Mouse (Mus musculus) neural tube, embryonic 15.5 days (tissue): ENCODE data around the gene Bicc1. TPM values are rescaled to one million over a fixed set of nuclear protein-coding genes. Genes with fewer than 3 reads are reported as not detected.
A peak's percentile ranks its signal among the peaks of the same experiment; 100 is the strongest.

Experiments
- ATAC-seq: fragments of 200-750 bp; cut with Nextera tagmentation; 2 replicates; pipeline ENCODE4 v1.8.0; 2017; ENCODE audit warnings: mild to moderate bottlenecking, moderate TSS enrichment, moderate library complexity; ENCODE audit not compliant: low FRiP score
- H3K27ac ChIP-seq: fragments of 300-500 bp; sonication (generic); replicated peaks from 2 replicates; pipeline ENCODE4 v1.5.1; 2015; ENCODE audit warnings: mild to moderate bottlenecking, inconsistent platforms
- H3K27me3 ChIP-seq: fragments of 300-500 bp; sonication (generic); replicated peaks from 2 replicates; pipeline ENCODE4 v1.6.1; 2015; ENCODE audit warnings: inconsistent platforms
- H3K36me3 ChIP-seq: fragments of 300-500 bp; sonication (generic); 2 replicates; pipeline ENCODE4 v1.6.1; 2015; ENCODE audit warnings: inconsistent platforms
- H3K4me1 ChIP-seq: fragments of 300-500 bp; sonication (generic); 2 replicates; pipeline ENCODE4 v1.6.1; 2015; ENCODE audit warnings: inconsistent platforms
- H3K4me2 ChIP-seq: fragments of 300-500 bp; sonication (generic); 2 replicates; pipeline ENCODE4 v1.6.1; 2015; ENCODE audit warnings: inconsistent platforms, mild to moderate bottlenecking, moderate library complexity
- H3K4me3 ChIP-seq: fragments of 300-500 bp; sonication (generic); replicated peaks from 2 replicates; pipeline ENCODE4 v1.5.1; 2015; ENCODE audit warnings: mild to moderate bottlenecking, inconsistent platforms
- H3K9ac ChIP-seq: fragments of 300-500 bp; sonication (generic); replicated peaks from 2 replicates; pipeline ENCODE4 v1.6.1; 2015; ENCODE audit warnings: mild to moderate bottlenecking, inconsistent platforms
- H3K9me3 ChIP-seq: fragments of 300-500 bp; sonication (generic); replicated peaks from 2 replicates; pipeline ENCODE4 v1.6.1; 2016; ENCODE audit warnings: inconsistent platforms
- WGBS: fragments of 180-500 bp; shearing (Covaris S2); methylation state at CpG from one replicate; pipeline ENCODE4 v1.1.7; 2015; ENCODE audit warnings: mixed read lengths; 5-methylcytosine and 5-hydroxymethylcytosine counted together
- polyA plus RNA-seq: library from polyadenylated mRNA; unstranded; fragments of >200 nt; fragmentation: Nextera tagmentation; extraction: Ambion mirVana; gene quantifications from 2 replicates; pipeline ENCODE4 v1.2.1, GENCODE M21; 2015

The Bicc1 gene
- polyA plus RNA-seq, 1 experiment from 2014 or later = 5.8 TPM

DNA sequence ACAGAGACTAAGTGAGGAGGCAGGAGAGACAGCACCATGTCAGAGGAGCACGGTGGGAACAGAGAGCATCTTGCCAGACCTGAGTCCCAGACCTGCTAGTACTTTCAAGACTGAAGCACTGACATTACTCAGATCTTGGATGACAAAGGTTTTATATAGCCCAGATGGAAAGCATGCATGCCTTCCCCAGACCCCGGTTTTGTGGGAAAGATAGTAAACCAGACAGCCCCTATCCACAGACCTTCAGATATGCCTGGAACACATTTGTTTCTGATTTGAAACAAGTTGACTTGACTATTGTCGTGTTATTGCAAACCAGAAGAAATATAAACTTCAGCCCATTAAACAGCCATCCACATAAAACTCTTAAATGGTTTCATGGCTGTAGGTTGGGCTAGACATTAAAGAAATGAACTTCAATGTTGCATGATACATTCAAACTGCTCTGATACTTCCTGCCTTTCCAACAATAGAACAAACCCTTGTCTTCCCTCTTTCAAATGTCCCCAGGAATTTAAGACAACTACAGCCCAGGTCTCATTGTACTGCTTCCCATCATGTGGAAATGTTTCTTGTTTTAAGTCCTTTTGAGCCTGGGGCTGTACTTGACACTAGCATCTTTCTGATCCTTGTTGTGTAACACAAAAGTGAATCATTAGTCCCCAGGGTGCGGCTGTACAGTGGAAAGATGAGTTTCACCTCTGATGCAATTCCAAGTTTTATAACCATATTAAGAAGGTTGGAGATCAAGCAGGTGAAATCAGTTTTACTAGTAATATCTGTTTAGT lies 72.7 kb downstream of the Bicc1 start:
- H3K27me3 ChIP-seq = no peaks in the 10 kb centered on the region
- no peaks in the 10 kb centered on the region for H3K36me3 ChIP-seq
- no peak overlapping the region for H3K4me2 ChIP-seq
- 88% methylated on average over 4 of the region's 4 CpGs for WGBS
- H3K27ac ChIP-seq = no peak overlapping the region
- ATAC-seq = no peak
- H3K9ac ChIP-seq = no peak overlapping the region
- H3K9me3 ChIP-seq = no peaks in the 10 kb centered on the region
- H3K4me1 ChIP-seq = no peaks in the 10 kb centered on the region
- no peak overlapping the region for H3K4me3 ChIP-seq

GRCm38 (mm10) chr10:71082986-71083385 lies 76.5 kb downstream of the Bicc1 start:
- no peaks in the 10 kb centered on the region for H3K27me3 ChIP-seq
- no peaks in the 10 kb centered on the region for H3K9me3 ChIP-seq
- no peak overlapping the region for H3K9ac ChIP-seq
- H3K4me1 ChIP-seq = no peaks in the 10 kb centered on the region
- no peak for ATAC-seq
- H3K4me3 ChIP-seq = no peak overlapping the region
- no peak overlapping the region for H3K4me2 ChIP-seq
- WGBS = 92% methylated on average over 6 of the region's 6 CpGs
- H3K27ac ChIP-seq = no peak overlapping the region
- H3K36me3 ChIP-seq = no peaks in the 10 kb centered on the region

DNA sequence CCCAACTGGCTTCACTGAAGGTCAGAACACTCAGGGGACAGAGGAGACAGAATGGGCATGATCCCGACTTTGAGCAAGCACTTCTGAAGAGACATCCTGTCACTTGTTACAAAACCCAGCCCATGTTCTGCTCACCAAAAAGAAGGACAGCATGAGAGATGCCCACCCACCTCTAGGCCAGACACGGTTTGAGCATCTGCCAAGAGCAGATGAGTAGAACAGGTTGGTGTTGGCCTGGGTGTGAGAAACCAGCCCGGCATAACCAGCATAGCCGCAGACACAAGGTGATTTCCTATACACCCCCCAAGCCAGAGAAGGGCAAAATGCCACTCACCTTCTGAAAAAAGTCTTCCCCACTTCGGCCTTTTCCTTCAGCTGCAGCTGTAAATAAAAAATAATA lies 80.6 kb downstream of the Bicc1 start:
- ATAC-seq = no peak
- Histone ChIP-seq H3K27me3 (no peaks in the 10 kb centered on the region), H3K4me3 (no peak overlapping the region), H3K4me1 (no peaks in the 10 kb centered on the region), H3K9me3 (no peaks in the 10 kb centered on the region), H3K9ac (no peak overlapping the region), H3K36me3 (no peaks in the 10 kb centered on the region), H3K4me2 (no peak overlapping the region), H3K27ac (no peak overlapping the region)
- 92% methylated on average over 5 of the region's 5 CpGs for WGBS

DNA sequence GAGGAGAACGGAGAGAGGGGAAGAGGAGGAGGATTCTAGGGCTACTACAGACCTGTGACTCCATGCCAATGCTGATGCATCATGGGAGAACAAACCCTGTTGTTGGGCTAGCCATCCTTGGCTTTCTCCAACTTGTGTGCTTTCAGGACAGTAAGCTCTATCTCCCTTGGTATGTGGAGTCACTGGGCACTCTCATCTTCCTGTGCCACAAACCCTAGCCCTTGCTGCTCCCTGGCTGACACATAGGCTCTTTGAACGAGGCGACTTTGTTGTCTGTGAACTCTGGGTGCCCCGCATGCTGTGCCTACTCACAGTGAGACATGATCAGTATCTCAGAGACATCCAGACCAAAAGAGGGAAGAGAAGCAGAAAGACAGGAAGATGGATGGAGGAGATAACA lies 94.5 kb downstream of the Bicc1 start:
- 85% methylated on average over 4 of the region's 4 CpGs for WGBS
- no peaks in the 10 kb centered on the region for H3K36me3 ChIP-seq
- ATAC-seq = no peak

DNA sequence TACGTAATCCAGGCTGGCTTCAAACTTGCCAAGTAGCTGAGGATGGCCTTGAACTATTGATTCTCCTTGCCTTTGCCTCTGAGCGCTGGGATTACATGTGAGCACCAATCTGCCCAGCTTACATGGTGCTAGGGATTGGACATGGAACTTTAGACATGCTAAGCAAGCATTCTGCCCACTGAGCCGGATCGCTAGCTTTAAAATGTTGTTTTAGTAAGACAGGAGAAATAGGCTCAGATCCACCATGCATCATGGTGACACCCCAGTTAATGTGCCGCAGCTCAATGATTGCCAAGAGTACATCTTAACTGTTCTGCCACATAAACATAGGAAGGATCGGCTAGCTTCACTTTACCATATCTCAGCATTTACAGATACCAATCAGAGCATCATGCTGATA lies 94.9 kb downstream of the Bicc1 start:
- no peak for ATAC-seq
- no peaks in the 10 kb centered on the region for H3K9me3 ChIP-seq
- H3K9ac ChIP-seq = no peak overlapping the region
- H3K4me1 ChIP-seq = no peaks in the 10 kb centered on the region
- no peak overlapping the region for H3K4me2 ChIP-seq
- no peaks in the 10 kb centered on the region for H3K27me3 ChIP-seq
- no peak overlapping the region for H3K4me3 ChIP-seq
- 93% methylated on average over 6 of the region's 6 CpGs for WGBS
- no peaks in the 10 kb centered on the region for H3K36me3 ChIP-seq
- no peak overlapping the region for H3K27ac ChIP-seq

More for the DNA sequence above, 94.5 kb downstream of the Bicc1 start:
- Histone ChIP-seq H3K4me2 (no peak overlapping the region), H3K9ac (no peak overlapping the region), H3K9me3 (no peaks in the 10 kb centered on the region), H3K4me3 (no peak overlapping the region), H3K27ac (no peak overlapping the region), H3K27me3 (no peaks in the 10 kb centered on the region), H3K4me1 (no peaks in the 10 kb centered on the region)

- no peak overlapping the region for H3K9ac ChIP-seq
- no peaks in the 10 kb centered on the region for H3K36me3 ChIP-seq
- no peak overlapping the region for H3K27ac ChIP-seq
- H3K4me3 ChIP-seq = no peak overlapping the region
- ATAC-seq = no peak
- no peaks in the 10 kb centered on the region for H3K27me3 ChIP-seq
- H3K4me1 ChIP-seq = peaks cover 14% of the 10 kb centered on the region
- no peak overlapping the region for H3K4me2 ChIP-seq
- WGBS = 81% methylated on average over 6 of the region's 6 CpGs
- no peaks in the 10 kb centered on the region for H3K9me3 ChIP-seq
Observed at GRCm38 (mm10) chr10:71062151-71062550, 97.3 kb downstream of the Bicc1 start.

DNA sequence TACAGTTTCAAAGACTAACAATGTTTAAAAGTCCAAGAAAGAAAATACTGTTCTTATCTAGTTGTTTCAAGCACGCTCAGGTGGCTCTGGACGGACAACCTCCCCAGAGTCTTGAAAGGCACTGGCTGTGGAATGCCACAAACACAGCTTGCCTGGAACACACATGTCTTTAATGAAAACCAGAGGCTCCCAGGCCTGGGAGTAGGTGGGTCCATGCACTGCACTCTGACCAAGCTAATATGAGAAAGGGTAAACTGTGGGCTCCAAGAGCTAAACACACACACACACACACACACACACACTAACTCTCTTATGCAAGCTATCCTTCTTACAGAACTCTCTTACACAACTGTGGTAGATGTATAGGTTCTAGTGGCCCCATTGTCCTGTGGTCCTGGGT lies 99.2 kb downstream of the Bicc1 start:
- ATAC-seq = no peak
- Histone ChIP-seq H3K4me2 (no peak overlapping the region), H3K27ac (no peak overlapping the region), H3K9ac (no peak overlapping the region), H3K27me3 (no peaks in the 10 kb centered on the region), H3K4me3 (no peak overlapping the region), H3K36me3 (no peaks in the 10 kb centered on the region), H3K9me3 (no peaks in the 10 kb centered on the region), H3K4me1 (peaks cover 14% of the 10 kb centered on the region)
- WGBS = 88% methylated on average over 2 of the region's 2 CpGs

- peaks cover 14% of the 10 kb centered on the region for H3K4me1 ChIP-seq
- H3K36me3 ChIP-seq = no peaks in the 10 kb centered on the region
- ATAC-seq = peak; percentile 47; the same call in 1 of the 2 replicates
- 0 out of 2 replicates have a peak overlapping the region, but pooled peaks have one; percentile 18 for H3K27ac ChIP-seq
- H3K9me3 ChIP-seq = no peaks in the 10 kb centered on the region
- 53% methylated on average over 14 of the region's 14 CpGs for WGBS
- H3K27me3 ChIP-seq = no peaks in the 10 kb centered on the region
- H3K4me2 ChIP-seq = 0 out of 2 replicates have a peak overlapping the region, but pooled peaks have one; percentile 1
- no peak overlapping the region for H3K9ac ChIP-seq
- no peak overlapping the region for H3K4me3 ChIP-seq
Observed at GRCm38 (mm10) chr10:71058616-71059247, 100.8 kb downstream of the Bicc1 start.

GRCm38 (mm10) chr10:71058070-71058469 lies 101.4 kb downstream of the Bicc1 start:
- H3K27ac ChIP-seq = no peak overlapping the region
- no peak overlapping the region for H3K9ac ChIP-seq
- H3K9me3 ChIP-seq = no peaks in the 10 kb centered on the region
- 86% methylated on average over 5 of the region's 5 CpGs for WGBS
- H3K27me3 ChIP-seq = no peaks in the 10 kb centered on the region
- no peak for ATAC-seq
- H3K36me3 ChIP-seq = no peaks in the 10 kb centered on the region
- H3K4me2 ChIP-seq = no peak overlapping the region
- H3K4me3 ChIP-seq = no peak overlapping the region
- peaks cover 14% of the 10 kb centered on the region for H3K4me1 ChIP-seq

- H3K27ac ChIP-seq = peak overlapping the region; percentile 43; the same call in 1 of the 2 replicates
- no peak for ATAC-seq
- H3K9me3 ChIP-seq = no peaks in the 10 kb centered on the region
- H3K4me3 ChIP-seq = no peak overlapping the region
- H3K27me3 ChIP-seq = no peaks in the 10 kb centered on the region
- 51% methylated on average over 9 of the region's 9 CpGs for WGBS
- no peak overlapping the region for H3K4me2 ChIP-seq
- H3K4me1 ChIP-seq = peaks cover 23% of the 10 kb centered on the region
- no peaks in the 10 kb centered on the region for H3K36me3 ChIP-seq
- H3K9ac ChIP-seq = no peak overlapping the region
Observed at GRCm38 (mm10) chr10:71052748-71053147, 106.8 kb downstream of the Bicc1 start.

GRCm38 (mm10) chr10:71052208-71052607 lies 107.3 kb downstream of the Bicc1 start:
- Histone ChIP-seq H3K4me2 (no peak overlapping the region), H3K9me3 (no peaks in the 10 kb centered on the region), H3K9ac (no peak overlapping the region), H3K4me3 (no peak overlapping the region), H3K27ac (peak overlapping the region; percentile 43; the same call in 1 of the 2 replicates), H3K27me3 (no peaks in the 10 kb centered on the region), H3K36me3 (no peaks in the 10 kb centered on the region), H3K4me1 (peaks cover 22% of the 10 kb centered on the region)
- WGBS = 62% methylated on average over 7 of the region's 7 CpGs
- ATAC-seq = no peak

GRCm38 (mm10) chr10:71050722-71051333 lies 108.7 kb downstream of the Bicc1 start:
- Histone ChIP-seq H3K4me1 (peaks cover 22% of the 10 kb centered on the region), H3K27me3 (no peaks in the 10 kb centered on the region), H3K36me3 (no peaks in the 10 kb centered on the region), H3K27ac (no peak overlapping the region), H3K9ac (no peak overlapping the region), H3K4me3 (no peak overlapping the region), H3K4me2 (no peak overlapping the region), H3K9me3 (no peaks in the 10 kb centered on the region)
- WGBS = 63% methylated on average over 10 of the region's 10 CpGs
- ATAC-seq = no peak
